Mouse (Mus musculus): ENCODE measurements around the gene Zfp316. TPM values are rescaled to one million over a fixed set of nuclear protein-coding genes. Genes with fewer than 3 reads are reported as not detected.
A peak's percentile ranks its signal among the peaks of the same experiment; 100 is the strongest.

Zfp316 gene
- 0.87 and 0.90 TPM in 2 replicates for polyA plus RNA-seq (2011; ENCODE audit: insufficient read depth, insufficient read length, low replicate concordance, missing spikeins)

- H3K27ac ChIP-seq (ENCODE audit: control insufficient read depth, insufficient read depth, low read depth, low read length, poor library complexity): peak within 1 kb of the TSS; percentile 34; the same call in 1 of the 2 replicates
- H3K4me1 ChIP-seq (ENCODE audit: control insufficient read depth, insufficient read depth, low read length): peaks cover 1% of the 10 kb centered on the region
- TF ChIP-seq CTCF (IDR thresholded peaks at IDR 0.05; ENCODE audit: control insufficient read depth, insufficient read depth, low read length) (no peak), POLR2A (IDR thresholded peaks at IDR 0.05; ENCODE audit: borderline replicate concordance, control insufficient read depth, low read depth, low read length) (peak; percentile 51; the same call in 1 of the 2 replicates)
- 2% methylated on average over 76 of the region's 79 CpGs for WGBS
- peak within 1 kb of the TSS; percentile 61 for H3K4me3 ChIP-seq (replicated peaks; ENCODE audit: control insufficient read depth, low read depth, low read length)
These were observed at the start of gene Zfp316 for GRCm38 (mm10) chr5:143269363-143270150. Zfp316 (minus strand) TSS chr5:143270022.

- WGBS: 75% methylated on average over 8 of the region's 8 CpGs
- Histone ChIP-seq H3K27ac (ENCODE audit: control insufficient read depth, insufficient read depth, low read depth, low read length, poor library complexity) (no peak overlapping the region), H3K4me3 (replicated peaks; ENCODE audit: control insufficient read depth, low read depth, low read length) (no peak overlapping the region), H3K4me1 (ENCODE audit: control insufficient read depth, insufficient read depth, low read length) (peaks cover 2% of the 10 kb centered on the region)
- no peak for TF ChIP-seq CTCF (IDR thresholded peaks at IDR 0.05; ENCODE audit: control insufficient read depth, insufficient read depth, low read length)
- TF ChIP-seq POLR2A (IDR thresholded peaks at IDR 0.05; ENCODE audit: borderline replicate concordance, control insufficient read depth, low read depth, low read length): no peak
These were observed 47.4 kb upstream of the Zfp316 start for GRCm38 (mm10) chr5:143317288-143317610.

GRCm38 (mm10) chr5:143316605-143317287, 46.9 kb upstream of the Zfp316 start:
- TF ChIP-seq POLR2A (IDR thresholded peaks at IDR 0.05; ENCODE audit: borderline replicate concordance, control insufficient read depth, low read depth, low read length) (no peak), CTCF (IDR thresholded peaks at IDR 0.05; ENCODE audit: control insufficient read depth, insufficient read depth, low read length) (no peak)
- no peak overlapping the region for H3K4me3 ChIP-seq (replicated peaks; ENCODE audit: control insufficient read depth, low read depth, low read length)
- H3K4me1 ChIP-seq (ENCODE audit: control insufficient read depth, insufficient read depth, low read length): peaks cover 2% of the 10 kb centered on the region
- WGBS: 81% methylated on average over 5 of the region's 5 CpGs
- no peak overlapping the region for H3K27ac ChIP-seq (ENCODE audit: control insufficient read depth, insufficient read depth, low read depth, low read length, poor library complexity)

GRCm38 (mm10) chr5:143315514-143315888, 45.7 kb upstream of the Zfp316 start:
- whole genome bisulfite sequencing: 25% methylated on average over 8 of the region's 8 CpGs
- no peaks in the 10 kb centered on the region; the same call in none of the 2 replicates for H3K4me1 ChIP-seq (ENCODE audit: control insufficient read depth, insufficient read depth, low read length)
- H3K4me3 ChIP-seq (replicated peaks; ENCODE audit: control insufficient read depth, low read depth, low read length): no peak overlapping the region
- H3K27ac ChIP-seq (ENCODE audit: control insufficient read depth, insufficient read depth, low read depth, low read length, poor library complexity): no peak overlapping the region
- TF ChIP-seq POLR2A (IDR thresholded peaks at IDR 0.05; ENCODE audit: borderline replicate concordance, control insufficient read depth, low read depth, low read length) (no peak), CTCF (IDR thresholded peaks at IDR 0.05; ENCODE audit: control insufficient read depth, insufficient read depth, low read length) (no peak)

GRCm38 (mm10) chr5:143314730-143315513, 45.1 kb upstream of the Zfp316 start, which contains the start of gene E130309D02Rik:
E130309D02Rik (minus strand) TSS chr5:143315360.
- Histone ChIP-seq H3K4me3 (replicated peaks; ENCODE audit: control insufficient read depth, low read depth, low read length) (peak within 1 kb of the TSS; percentile 99), H3K4me1 (ENCODE audit: control insufficient read depth, insufficient read depth, low read length) (no peaks in the 10 kb centered on the region; the same call in none of the 2 replicates), H3K27ac (ENCODE audit: control insufficient read depth, insufficient read depth, low read depth, low read length, poor library complexity) (peak within 1 kb of the TSS; percentile 94)
- TF ChIP-seq CTCF (IDR thresholded peaks at IDR 0.05; ENCODE audit: control insufficient read depth, insufficient read depth, low read length) (peak; percentile 73), POLR2A (IDR thresholded peaks at IDR 0.05; ENCODE audit: borderline replicate concordance, control insufficient read depth, low read depth, low read length) (peak; percentile 69; the same call in 1 of the 2 replicates)
- under 1% methylated on average over 100 of the region's 101 CpGs for WGBS

GRCm38 (mm10) chr5:143314183-143314729, 44.4 kb upstream of the Zfp316 start:
- Histone ChIP-seq H3K27ac (ENCODE audit: control insufficient read depth, insufficient read depth, low read depth, low read length, poor library complexity) (peak overlapping the region; percentile 94), H3K4me3 (replicated peaks; ENCODE audit: control insufficient read depth, low read depth, low read length) (peak overlapping the region; percentile 99), H3K4me1 (ENCODE audit: control insufficient read depth, insufficient read depth, low read length) (no peaks in the 10 kb centered on the region; the same call in none of the 2 replicates)
- no peak for TF ChIP-seq CTCF (IDR thresholded peaks at IDR 0.05; ENCODE audit: control insufficient read depth, insufficient read depth, low read length)
- TF ChIP-seq POLR2A (IDR thresholded peaks at IDR 0.05; ENCODE audit: borderline replicate concordance, control insufficient read depth, low read depth, low read length): no peak
- 18% methylated on average over 16 of the region's 16 CpGs for WGBS

- peak; percentile 86 for TF ChIP-seq CTCF (IDR thresholded peaks at IDR 0.05; ENCODE audit: control insufficient read depth, insufficient read depth, low read length)
- TF ChIP-seq POLR2A (IDR thresholded peaks at IDR 0.05; ENCODE audit: borderline replicate concordance, control insufficient read depth, low read depth, low read length): no peak; the same call in 1 of the 2 replicates
- no peaks in the 10 kb centered on the region; the same call in none of the 2 replicates for H3K4me1 ChIP-seq (ENCODE audit: control insufficient read depth, insufficient read depth, low read length)
- no peak overlapping the region for H3K27ac ChIP-seq (ENCODE audit: control insufficient read depth, insufficient read depth, low read depth, low read length, poor library complexity)
- H3K4me3 ChIP-seq (replicated peaks; ENCODE audit: control insufficient read depth, low read depth, low read length): no peak overlapping the region
- 45% methylated on average over 8 of the region's 8 CpGs for WGBS
These were observed 42.1 kb upstream of the Zfp316 start for GRCm38 (mm10) chr5:143311886-143312285.

Measured in bone marrow, adult 2 months (tissue).